Mouse (Mus musculus): ENCODE results near the gene Sema3g.

Gene Sema3g

DNA sequence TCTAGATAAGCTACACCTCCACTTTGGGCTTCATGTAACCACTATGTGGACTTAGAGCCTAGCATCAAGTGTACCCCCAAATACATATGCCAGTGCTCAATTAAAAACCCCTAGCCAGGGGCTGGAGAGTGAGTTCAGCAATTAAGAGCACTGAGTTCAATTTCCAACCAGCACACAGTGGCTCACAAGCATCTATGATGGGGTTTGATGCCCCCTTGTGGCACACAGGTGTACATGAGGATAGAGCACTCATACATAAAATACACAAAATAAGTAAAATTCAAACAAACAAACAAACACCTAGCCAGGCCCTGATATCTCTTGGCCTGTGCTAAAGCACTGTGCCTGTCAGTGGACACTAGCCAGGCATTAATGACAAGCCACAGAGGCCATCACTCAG lies 21.7 kb upstream of the Sema3g start:
- DNase-seq (ENCODE audit: low spot score in 2 of 2) = no peak

DNA sequence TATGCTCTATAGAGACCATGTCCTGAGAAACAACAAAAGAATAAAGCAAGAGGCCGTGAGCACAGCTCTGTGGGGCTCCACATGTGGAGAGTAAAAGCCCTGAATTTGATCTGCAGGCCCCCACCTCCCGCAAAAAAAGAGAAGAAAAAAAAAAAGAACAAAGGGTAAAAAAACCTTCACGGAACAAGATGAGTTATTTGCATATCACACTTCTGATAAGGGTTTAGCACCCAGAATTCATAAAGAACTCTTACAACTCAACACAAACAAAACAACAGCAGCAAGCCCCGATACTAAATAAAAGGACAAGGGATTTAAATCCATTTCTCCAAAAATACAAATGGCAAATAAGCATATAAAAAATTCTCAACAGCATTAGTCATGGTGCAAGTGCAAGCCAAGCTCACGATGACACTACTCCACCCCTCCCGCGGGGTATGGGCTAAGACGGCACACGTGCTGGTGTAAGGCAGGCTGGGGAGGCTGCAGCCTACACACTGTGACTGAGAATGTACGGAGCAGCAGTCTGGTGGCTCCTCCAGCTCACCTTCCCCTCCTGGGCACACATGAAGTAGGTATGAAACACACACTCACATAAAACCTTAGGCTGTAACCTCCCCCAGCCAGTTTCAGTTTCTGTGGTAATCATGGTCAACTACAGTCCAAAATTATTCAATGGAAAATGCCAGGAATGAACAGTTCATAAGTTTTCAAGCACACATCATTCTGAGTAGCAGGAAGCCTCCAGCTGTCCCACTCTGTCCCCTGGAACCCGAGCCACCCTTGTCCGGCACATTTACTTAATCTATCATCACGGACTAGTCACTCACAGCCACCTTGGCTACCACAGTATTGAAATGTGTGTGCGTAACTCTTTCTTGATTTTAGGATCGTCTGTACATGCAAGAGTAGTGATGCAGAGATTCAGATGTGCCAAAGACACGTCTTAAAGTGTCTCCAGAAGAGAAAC lies 19.8 kb upstream of the Sema3g start:
- no peak for DNase-seq (ENCODE audit: low spot score in 2 of 2)

DNA sequence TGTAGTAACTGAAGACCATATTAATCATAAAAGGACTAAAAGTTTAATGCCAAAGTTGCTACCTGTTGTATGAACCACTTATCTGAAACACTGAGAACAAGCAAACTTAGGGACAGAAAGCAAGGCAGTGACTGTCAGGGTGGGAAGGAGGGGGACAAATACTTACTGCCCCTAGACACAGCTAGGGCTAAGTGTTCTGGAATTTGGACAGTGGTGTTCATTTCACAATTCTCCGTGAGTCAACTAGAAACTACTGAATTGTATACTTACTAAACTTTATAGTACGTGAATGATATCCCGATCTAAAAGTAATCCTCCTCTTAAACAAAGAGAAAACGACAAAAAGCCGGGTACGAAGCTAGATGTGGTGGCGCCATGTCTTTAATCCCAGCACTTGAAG lies 18.1 kb upstream of the Sema3g start:
- no peak for DNase-seq (ENCODE audit: low spot score in 2 of 2)

DNA sequence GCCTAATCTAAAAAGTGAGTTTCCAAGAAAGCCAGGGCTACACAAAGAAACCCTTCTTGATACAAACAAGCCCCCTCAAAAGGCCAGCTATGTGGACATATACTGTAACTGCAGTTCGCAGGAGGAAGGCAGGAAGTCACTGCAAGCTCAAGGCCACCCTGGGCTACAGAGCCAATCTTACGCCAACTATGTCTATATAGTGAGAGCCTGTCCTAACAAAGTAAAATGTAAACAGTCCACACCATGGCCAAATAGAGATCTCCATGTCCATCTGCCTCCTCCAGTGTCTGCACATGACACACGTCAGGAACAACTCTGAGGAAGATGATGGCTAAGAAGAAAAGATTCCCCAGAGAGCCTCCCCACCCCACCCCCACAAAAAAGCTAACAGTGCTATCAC lies 17.6 kb upstream of the Sema3g start:
- no peak for DNase-seq (ENCODE audit: low spot score in 2 of 2)

DNA sequence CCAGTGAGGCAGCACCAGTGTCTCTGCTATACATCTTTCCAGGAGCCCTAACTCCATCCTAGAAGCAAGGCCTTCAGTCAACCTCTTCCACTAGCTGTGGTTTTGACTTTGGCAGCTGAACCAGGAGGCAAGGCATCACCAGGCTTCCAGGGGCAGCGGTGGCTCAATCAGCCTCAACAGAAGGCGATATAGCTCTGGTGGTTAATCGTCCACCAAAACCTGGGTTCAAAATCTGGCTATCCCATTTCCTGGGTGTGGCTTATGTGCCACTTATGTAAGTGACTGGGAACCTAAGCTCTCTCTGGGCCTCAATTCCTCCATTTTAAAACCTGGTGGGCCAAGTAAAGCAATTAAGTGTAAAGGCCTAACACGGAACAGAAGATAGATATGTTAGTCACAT lies 12.8 kb upstream of the Sema3g start:
- no peak for DNase-seq (ENCODE audit: low spot score in 2 of 2)

DNA sequence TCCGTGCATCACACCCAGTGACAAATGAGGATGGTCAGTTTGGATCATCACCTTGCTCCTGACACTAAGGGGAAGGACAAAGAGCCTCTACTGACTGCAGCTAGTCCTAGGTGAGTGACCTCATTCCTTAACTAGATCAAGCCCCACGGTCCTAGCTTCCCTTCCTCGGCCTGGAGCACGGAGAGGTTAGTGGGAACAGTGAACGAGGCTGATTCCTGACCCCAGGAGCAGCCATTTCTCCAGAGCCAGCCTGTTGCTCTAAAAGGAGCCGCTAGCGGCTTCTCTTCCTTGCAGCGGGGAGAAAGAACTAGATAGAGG lies 12.5 kb upstream of the Sema3g start:
- no peak for DNase-seq (ENCODE audit: low spot score in 2 of 2)

DNA sequence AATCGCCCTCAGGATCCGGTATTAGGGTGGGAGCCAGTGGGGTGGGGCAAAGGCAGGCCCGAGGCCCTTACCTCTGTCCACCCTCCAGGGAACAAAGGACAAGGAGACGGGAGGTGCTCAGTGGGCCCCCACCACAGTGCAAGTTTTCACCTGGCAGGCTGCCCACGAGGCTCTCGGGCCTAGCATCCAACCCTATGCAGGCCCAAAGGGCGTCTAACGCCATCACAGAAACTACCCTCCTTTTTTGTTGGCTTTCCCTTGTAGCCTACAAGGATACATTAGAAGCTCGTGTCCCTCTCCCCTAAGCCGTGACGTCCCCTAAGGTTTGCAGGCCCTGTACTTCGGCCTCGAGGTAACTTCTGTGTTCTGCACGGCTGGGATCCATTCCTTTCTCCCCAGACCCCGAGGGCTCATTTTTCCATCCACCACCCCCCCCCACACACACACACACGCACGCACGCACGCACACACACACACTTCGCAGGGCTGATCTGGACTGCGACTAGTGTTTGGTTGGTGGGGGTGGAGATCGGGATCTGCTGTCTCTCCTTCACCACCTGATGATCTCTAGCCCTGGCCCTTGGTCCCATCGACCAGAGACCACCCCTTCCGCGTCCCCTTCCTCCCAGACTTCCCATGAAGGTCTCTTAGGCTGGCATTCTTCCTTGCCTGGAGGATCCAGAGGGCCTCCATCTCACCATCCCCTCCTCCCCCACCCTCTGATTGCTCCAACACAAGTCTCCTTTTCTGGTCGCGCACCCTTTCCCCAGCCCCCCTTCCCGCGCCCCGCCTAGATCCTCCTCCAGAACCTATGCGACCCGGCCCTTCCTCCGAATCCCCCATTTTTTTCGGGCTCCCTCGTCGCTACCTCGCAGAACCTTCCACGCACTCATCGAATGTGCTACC lies 11.8 kb upstream of the Sema3g start:
- no peak for DNase-seq (ENCODE audit: low spot score in 2 of 2)

DNA sequence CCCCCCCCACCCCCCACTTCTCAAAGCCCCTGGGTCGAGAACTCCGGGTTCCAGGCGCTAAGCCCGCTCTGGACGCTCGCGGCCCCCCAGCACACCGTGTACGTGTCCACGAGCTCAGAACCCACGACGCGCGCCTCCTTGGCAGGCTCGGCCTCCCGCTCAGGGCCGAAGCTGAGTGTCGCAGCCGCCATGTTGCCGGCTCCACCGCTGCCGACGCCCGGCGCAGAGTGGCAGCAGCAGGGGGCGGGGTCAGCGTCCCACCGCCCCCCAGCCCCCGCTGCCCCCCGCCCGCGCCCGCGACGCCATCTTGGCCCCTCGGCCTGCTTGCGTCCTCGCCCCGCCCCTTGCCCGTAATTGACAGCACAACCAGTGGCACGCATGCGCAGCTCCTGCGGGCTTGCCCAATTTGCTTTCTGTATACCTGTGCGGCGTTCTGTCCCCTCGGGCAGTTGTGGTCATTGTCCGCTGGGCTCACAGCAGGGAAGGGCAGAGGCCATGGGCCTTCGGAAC lies 11.1 kb upstream of the Sema3g start:
- peak; percentile 87 to 90 for DNase-seq (ENCODE audit: low spot score in 2 of 2)

DNA sequence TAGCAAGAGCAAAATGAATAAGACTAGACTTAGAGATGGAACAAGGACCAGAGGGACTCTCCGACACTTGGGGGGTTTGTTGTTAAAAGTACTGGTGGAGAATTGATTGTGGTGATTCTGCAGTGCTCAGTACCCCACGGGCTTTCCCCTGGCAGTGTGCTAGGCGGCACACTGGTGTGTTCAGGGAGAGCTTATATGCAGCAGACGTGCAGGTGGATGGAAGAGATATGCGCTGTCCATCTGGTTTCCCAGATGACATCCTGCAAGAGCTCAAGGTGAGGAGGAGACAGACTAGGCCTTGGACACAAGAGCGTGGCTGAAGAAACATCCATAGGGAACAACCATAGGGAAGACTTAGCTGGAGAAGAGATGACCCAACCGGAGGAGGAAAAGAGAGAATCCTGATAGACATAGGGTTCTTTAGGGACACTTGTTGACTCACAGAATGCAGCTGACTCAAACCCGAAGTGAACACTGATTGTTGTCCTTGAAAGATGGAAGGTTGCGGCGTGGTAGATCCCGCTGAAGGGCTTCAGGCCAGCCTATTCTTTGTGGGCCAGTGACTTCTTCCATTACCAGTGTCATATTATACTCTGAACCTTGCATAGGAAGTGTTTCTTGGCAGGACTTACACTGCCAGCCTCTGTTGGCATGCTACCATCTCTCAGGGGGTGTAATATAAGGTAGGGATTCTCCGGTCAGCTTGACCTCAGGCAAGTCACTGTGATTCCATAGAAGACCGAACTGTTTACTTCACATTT lies 10.4 kb upstream of the Sema3g start:
- no peak for DNase-seq (ENCODE audit: low spot score in 2 of 2)

DNA sequence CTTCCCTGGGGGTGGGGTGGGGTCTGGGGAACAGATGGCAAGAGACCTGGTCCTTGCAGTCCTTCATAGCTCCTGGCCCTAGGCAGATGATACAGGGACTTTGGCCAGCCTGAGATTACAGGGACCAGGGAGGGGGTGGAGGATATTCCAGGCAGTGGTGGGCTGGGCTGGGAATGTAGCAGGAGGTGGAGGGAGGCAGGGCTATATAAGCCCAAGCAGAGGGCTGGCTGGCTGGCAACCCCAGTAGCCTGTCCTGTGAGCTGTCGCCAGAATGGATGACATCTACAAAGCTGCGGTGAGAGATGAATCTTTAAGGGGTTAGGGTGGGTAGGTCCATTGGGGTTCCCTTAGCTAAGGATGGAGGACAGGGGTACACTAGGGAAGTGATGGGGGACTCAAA lies 9.6 kb upstream of the Sema3g start, which contains the start of gene Tnnc1:
Gene Tnnc1, plus strand, starts transcription at position 229 of the 400 bp plus-strand sequence.
- no peak for DNase-seq (ENCODE audit: low spot score in 2 of 2)

DNA sequence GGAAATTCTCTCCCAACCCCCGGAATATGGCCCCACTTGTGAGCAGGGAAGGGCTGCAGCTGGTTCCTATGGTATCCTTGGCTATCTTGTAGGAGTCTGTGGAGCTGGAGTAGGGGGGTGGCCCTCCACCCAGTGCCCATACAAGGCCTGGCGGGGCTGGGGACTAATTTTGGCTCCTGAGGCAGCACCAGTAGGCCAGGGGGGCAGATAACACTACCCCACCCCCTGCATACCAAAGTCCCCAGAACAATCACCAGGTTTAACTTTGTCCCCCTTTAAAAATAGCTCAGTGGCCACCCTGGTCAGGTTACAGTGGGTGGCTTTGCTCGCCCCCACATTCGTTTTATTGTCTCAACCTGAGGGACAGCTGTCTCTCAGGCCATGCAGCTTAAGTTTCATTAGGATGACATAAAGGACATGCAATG lies 8.5 kb upstream of the Sema3g start:
- DNase-seq (ENCODE audit: low spot score in 2 of 2) = no peak

DNA sequence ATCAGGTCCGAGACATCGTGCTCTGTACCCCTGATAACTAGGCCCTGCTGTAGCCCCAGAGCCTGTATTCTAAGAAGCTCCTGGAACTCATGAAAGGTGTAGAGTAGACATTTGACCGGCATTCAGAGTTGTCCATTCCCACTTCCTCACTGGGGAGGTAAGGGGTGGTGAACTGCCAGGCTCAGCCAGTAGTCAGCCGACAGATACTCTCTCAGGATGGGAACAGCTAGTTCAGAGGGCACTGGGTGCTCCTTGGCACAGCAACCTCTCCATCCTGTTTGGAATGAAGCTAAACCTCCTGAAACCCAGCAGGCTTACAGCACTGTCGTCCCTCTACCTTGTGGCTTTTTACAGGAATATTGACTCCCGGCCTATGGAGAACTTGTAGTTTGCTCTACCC lies 5.8 kb upstream of the Sema3g start:
- no peak for DNase-seq (ENCODE audit: low spot score in 2 of 2)

DNA sequence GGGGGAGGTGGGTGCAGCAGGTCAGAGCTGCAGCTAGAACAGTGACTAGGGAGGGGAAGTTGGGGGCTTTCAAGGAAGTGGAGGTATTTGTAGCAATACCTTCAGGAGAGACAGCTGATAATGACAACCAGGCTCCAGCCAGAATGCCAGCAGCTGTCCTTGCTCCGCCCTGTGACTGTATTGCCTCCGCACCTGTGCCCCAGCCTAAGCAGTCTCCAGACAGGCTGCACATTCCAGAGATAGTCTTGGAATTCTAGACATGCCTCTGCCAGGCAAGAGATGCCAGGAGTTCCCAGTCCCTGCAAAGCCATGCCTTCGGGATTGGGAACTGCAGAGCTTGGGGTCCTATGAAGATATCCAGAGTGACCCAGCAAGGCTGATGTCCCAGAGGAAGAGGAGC lies 5.2 kb upstream of the Sema3g start:
- no peak for DNase-seq (ENCODE audit: low spot score in 2 of 2)

DNA sequence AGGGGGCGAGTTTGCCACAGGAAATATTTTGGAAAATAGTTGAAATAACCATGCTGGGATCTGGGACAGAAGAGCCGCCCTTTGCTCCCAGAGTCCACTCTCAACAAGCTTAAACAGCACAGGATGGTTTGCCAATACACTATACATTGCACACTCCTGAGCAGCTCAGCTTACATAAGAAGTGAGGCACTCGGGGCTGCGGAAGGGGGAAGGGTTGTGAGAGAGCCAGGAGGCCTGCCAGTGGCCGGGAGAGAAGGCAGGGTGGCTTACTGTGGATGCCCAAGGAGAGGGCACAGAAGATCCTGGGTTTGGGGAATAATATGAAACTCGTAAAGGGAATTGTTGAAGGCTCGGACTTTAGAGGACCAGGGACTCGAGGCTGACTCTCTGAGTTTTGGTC lies 3.8 kb upstream of the Sema3g start:
- DNase-seq (ENCODE audit: low spot score in 2 of 2) = no peak

DNA sequence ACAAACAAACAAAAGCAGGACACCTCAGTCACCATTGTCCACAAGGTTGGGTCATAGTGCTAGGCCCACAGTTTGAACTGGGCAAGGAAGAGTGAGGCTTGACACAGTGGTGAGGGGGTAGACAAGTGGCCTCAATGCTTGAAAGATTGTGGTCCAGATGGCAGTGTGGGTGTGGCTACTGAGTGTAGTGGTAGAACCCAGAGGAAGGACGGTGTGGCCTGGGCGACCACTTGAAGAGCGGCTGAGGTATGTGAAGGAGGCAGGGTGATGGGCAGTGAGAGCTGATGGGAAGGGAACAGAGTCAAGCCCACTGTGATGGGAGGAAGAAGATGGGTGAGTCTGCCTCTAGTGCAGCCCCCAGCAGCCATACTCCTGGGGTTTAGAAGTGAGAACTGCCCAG lies 3.0 kb upstream of the Sema3g start:
- DNase-seq (ENCODE audit: low spot score in 2 of 2) = no peak

DNA sequence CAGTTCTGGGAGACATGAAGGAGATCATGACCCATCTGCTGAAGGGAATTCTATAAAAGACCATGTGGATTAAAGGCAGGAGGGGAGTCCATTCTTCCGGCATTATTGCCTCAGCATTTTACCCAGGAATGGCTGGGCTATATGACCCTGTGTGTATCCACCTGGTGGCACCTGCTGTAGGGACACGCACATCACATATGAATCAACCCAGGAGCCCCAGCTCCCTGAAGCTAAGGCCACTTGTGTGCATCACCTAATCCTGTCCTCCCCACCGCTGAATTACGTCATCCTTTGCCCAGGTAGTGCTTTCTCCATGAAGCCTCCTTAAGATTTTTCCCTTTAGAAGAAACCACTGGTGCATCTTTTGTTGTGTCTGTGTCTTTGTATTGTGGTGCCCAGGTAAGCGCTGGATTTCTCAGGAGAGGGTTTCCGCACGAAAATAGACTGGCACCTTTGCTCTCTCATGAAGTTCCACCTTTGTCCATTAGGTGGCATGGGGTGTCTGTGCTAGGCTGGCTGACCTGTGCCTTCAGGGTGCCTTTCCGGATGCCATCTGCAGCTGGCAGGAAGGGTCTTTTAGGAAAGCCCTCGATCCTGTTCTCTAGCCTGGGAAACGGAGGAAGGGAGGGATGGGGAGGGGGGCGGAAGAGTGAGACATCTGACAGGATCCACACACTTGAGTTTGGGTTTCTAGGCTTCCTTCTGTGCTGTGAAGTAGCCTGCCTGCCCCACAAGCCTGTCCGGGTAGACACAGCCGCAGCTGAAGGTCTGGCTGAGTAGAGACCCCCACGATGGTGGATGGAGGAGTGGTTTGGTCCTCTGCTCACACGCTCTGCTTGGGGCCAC lies 2.3 kb upstream of the Sema3g start:
- peak in 1 of 2 experiments; percentile 61 for DNase-seq (ENCODE audit: low spot score in 2 of 2)

DNA sequence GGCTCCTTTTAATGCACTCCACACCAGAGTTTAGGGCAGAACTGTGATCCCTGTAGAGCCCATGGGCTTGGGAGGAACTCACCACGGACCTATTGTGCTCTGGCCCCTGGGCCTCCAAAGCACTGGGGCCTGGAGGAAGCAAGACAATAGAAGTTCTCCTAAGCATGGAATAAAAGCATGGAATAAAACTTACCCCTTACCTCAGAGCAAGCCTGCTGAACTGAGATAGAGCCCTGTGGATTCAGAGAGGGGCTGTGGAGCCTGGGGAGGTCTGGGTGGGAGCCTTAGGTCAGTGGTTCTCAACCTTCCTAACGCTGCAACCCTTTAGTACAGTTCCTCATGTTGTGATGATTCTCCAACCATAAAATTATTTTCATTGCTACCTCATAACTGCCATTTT lies 814 bp upstream of the Sema3g start, which contains the start of gene Nisch:
Gene Nisch, minus strand, starts transcription at position 101 of the 400 bp plus-strand sequence.
- DNase-seq (ENCODE audit: low spot score in 2 of 2) = no peak

DNA sequence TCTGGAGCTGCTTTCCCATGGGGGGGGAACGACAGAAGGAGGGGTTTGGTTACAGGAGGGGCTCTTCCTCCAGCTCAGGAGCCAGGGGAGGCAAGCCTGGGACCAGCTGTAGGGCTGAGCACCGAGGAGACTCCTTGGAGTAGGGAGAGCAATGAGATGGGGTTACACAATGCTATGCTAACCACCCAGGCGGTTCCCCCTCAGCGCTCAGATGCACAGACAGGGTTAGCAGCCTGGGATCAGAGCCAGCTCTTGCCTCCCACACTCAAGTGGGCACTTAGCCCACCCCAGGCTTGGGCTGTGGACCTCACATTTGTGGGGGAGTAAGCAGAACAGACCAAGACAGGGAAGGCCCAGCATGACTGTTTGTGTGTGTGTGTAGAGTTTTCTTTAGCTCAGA lies 9.3 kb downstream of the Sema3g start:
- no peak for DNase-seq (ENCODE audit: low spot score in 2 of 2)

DNA sequence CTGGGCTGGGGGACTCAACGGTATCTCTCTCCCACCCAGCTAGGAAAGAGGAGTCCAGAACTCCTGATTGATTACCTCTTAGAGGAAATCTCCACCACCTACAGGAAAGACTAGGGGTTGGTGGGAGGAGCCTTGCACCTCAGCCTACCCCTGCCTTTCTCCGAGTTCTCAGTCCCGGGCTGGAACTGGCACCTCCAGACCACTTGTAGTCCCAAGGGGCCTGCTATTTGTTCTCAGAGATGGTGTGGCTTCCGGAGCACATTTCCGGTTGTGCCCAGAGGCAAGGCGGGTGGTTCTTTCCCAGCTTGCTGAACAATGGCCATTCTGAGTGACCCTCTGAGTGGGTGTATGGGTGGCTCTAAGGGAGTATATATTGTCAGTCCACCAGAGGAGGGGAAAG lies 10.6 kb downstream of the Sema3g start:
- no peak for DNase-seq (ENCODE audit: low spot score in 2 of 2)

DNA sequence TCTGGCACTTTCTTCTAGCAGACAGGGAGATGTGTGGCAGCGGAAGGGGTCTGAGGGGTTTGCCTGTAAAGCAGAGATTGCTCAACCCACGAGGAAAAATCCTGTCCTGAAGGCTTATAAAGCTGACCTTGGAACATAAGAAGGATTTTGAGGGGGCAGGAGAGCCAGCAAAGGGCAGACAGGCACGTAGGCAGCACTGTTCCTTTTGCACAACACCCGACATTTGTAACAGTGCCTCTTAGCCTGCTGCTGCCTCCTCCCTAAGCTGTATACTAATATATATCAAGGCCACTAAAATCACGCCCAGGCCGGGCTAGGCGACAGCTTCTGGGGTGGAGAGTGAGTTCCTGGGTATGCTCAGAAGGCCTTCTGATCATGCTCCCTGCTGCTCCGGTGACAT lies 12.8 kb downstream of the Sema3g start:
- DNase-seq (ENCODE audit: low spot score in 2 of 2) = no peak

Data from spleen, postnatal 14 days (tissue).